Mouse (Mus musculus) ZHBTc4 (cell line): ENCODE measurements around the gene Pars2.

Experiments used
- DNase-seq: peaks from one replicate; pipeline ENCODE4 v3.0.0-alpha.2; 2011; ENCODE audit warnings: low read depth, low spot score

Gene Pars2

DNA sequence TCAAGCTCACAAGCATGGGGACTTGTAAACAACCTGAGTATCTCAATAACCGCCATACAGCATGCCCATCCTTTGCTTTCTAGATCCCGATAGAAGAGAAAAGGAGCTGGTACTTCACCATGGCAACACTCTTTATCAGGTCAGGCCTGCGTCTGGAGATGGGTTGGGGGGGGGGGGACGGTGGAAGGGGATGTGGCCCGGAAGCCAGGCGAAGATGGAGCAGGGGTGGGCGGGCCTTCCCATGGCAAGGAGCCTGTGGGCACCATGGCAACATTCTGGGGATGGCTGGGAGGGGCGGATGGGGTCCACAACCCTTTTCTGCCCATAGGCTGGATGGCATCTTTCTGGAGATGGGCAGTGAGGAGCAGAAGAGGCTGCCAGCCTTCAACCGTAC is 16.8 kb upstream of the Pars2 start:
- DNase-seq, result no peak

DNA sequence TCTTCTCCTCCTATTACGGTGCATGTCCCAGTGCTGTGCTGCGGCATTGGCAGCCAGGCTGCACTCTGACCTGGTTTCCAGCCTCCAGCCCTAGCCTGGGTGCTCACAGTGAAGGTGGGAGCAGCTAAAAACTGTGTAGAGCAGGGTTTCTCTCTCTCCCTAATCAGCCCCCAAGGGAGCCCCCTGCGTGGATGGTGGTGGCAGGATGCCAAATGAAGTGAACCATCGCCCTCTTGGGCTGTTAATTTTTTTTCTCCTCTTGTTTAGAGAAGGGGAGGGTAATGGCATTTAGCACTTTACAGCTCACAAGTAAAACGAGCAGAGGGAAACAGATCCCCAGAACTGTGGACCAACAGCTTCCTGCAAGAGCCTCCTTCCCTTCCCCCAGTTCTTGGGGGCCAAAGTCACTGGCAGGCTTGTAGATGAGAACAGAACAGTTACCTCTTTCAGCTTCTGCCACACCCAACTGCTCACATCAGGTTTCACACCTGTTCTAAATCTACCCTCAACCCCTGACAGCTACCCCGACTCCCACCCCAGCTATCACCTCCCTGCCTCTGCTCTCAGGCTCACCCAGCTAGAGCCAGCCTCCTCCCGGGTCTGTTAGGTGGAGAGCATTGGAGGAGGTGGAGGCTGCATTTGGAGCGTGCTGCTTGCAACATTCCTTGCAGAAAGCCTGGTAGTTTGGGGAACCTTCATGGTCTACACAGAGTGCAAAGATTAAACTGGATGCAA is 7.2 kb upstream of the Pars2 start:
- DNase-seq, result no peak

DNA sequence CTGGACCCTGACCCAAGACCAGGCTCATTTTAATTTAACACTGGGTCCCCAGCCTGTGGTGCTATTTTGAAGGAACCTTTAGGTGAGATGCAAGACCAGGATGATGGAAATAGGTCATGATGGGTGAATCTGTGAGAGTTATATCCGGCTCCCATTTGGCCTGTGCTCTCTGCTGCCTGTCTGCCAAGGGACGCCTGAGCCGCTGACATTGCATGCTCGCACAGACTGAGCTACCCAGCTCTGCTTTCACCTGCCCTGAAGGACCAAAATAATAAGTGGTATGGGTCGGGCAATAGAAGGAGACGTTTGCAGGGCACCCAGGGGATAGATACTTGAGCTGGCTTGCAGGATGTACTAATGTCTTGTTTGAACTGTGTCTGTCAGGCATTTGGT is 6.7 kb upstream of the Pars2 start:
- no peak for DNase-seq

DNA sequence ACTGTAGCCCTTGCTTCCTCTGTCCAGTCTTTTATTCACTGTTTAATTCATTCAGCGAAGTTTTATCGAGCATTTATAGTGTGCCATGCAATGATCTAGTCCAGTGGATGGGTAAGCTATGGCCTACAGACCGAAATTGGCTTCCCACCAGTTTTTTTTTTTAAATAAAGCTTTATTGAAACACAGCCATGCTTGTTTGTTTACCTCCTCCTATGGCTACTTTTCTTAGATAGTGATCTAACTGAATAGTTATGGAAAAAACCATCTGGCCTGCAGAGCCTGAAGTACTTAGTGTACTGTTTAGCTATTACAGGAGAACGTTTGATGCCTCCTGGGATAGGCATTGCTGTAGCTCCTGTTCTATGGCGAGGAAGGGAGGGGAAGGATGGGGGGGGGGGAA is 5.1 kb upstream of the Pars2 start:
- DNase-seq, result no peak

DNA sequence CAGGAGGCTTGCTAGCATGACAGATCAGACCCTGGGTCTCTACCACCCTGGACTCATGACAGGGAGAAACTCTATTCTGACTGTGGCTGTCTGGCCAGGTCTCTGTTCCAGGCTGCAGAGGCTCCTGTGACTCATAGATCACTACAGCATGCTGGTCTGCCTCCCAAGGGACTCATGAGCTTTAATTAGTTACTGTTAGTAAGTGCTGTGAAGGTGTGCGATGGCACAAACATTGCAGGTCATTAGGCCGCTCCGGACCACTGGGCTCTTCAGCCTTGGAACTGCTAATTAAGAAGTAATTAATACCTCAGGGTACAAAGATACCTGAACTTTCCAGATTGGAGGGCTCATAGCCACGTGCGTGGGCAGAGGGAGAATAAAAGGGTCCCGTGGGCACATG is 3.7 kb upstream of the Pars2 start:
- no peak for DNase-seq

DNA sequence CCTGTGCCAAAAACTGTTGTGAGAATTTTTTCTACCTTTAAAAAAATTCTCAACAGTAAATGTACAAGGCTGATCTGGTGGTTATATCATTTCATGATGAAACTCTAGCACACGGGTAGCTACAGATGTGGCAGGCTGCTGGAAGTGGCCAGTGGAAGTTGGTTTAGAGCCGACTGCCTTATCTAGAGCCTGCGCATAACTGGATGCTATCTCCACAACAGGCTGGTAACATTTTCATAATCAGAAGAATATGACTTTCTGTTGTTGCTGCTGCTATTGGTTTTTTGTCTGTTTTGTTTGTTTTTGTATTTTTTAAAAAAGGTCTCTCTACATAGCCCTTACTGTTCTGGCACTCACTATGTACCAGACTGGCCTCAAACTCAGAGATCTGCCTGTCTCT is 1.7 kb downstream of the Pars2 start:
- no peak for DNase-seq

DNA sequence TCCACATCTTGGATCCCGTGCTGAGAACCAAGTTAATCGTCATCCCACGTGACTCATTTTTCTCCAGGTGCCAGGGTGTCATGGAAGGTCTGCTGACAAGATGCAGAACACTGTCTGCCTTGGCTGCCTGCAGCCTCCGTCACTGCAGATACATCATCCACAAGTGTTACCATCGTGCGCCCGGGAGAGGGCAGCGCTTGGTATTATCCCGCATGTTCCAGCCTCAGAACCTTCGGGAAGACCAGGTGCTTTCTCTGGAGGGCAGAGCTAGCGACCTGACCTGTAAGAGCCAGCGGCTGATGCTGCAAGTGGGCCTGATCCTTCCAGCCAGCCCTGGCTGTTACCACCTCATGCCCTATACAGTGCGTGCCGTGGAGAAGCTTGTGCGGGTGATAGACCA is 2.2 kb downstream of the Pars2 start:
- DNase-seq, result peak; percentile 54

DNA sequence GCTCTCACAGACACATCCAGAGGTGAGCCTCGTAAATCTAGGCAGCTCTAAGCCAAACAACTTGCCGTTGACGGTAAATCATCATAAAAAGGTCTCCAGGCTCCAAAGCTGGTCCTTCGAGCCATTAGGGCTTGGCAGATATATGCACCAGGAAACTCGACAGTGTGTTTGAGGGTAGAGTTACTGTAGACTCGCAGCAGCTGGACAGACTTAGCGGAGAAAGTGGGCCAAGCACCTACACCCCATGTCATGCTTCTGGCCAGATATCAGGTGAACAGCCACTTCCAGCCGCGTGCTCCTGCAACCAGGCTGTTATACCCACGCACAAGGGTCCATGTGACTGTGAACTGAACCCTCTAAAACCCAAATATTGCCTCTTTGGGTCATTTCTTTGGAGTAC is 4.8 kb downstream of the Pars2 start:
- no peak for DNase-seq

DNA sequence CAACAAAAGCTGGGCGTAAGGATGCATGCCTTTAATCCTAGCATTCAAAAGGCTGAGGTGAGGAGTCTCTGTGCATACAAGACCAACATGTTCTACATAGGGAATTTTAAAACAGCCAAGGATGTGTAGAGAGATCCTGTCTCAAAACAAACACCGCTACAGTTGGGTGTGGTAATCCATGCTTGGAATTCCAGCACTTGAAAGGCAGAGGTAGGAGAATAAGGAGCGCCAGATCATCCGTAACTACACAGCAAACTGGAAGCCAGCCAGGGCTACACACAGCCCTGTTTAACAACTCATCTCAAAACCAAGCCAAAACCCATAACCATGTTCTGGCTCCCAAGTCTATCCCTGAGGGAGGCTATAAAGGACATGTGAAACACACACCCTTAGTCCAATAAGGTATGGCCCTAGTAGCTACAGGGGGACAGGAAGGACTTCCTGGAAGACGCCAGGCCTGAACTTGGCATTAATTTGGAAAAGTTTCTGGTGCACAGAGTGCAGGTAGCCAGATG is 13.1 kb downstream of the Pars2 start:
- DNase-seq, result peak; percentile 73

DNA sequence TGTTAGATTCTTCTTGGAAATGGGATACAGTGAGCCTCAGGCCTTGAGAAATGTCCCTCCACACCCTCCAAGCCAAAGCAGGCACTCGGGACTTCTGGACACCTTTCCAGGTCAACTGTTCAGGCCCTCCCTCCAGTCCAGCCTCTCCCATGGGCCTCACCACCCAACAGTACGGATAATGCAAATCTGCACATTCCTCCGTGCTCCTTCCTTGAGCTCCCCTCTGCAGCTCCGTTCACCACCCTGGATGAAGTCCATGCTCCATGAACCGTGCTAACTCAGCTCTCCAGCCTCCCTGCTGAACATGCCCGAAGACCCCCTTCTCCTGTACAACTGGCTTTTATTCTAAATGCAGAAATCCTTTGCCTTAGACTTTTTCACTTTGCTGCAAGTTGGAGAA is 13.8 kb downstream of the Pars2 start:
- peak; percentile 59 for DNase-seq

DNA sequence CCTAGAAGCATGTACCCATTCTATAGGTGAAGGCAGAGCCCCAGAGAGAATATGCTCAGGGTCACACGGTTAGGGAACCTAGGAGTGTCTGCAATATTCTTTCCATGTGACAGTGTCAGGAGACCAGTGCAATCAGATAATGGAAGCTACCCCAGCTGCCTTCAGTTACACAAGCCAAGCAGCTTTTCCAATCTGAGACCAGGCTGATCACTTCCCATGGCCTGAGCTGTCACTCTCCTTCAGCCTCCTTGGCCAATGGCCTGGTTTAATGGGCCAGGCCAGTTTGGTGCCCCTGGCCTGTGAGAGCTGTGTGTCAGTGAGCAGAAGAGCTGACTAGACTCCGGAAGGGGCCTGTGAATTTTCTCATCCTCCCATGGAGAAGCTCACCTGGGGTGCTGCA is 14.4 kb downstream of the Pars2 start:
- no peak for DNase-seq

DNA sequence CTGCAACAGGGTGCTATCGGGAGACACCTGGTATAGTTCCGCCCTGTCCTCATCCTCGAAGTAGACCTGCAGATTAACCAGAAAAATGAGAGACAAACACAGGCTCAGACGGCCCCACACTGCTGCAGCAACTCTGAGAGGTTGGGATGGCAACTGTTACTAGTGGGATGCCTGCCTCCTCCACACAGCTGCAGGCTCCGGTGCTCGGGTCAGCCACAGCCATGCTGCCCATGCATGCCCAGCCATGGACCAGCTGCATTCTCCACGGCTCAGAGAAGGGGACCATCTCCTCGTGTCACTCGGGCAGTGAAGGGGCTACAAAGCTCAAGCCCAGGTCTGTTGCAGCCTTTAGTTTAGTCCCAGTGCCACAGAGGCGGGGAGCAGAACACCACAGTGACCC is 14.8 kb downstream of the Pars2 start:
- no peak for DNase-seq

DNA sequence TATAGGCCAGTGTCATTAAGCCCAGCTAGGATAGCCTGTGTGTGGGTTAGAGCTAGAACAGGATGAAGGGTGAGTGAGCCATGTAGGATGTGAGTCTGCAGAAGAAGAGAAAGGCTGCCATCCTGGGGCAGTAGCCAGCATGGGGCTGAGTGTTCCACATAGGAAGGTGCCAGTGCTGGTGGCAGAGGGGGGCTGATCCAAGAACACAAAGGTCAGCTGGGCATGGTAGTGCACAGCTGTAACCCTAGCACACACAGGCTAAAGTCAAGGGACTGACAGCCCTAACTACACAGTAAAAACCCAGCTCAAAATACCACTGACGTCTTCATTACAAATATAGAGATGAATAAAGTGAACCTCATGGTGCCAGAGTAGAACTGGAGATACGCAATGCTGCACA is 15.7 kb downstream of the Pars2 start:
- DNase-seq, result no peak

DNA sequence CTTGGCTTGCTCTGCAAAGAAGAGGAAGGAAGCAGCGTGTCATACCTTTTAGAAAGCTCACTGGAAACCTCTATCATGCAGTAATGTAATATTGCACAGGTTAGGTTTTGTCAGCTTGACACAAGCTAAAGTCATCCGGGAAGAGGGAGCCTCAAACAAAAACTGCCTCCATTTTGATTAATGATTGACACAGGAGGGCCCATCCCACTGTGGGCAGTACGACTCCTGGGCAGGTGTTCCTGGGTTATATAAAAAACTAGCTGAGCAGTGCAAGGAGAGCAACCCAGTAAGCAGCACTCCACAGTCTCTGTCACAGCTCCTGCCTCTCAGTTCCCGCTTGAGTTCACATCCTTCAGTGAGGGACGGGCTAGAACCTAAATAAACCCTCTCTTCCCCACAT is 25.9 kb downstream of the Pars2 start:
- DNase-seq, result no peak

DNA sequence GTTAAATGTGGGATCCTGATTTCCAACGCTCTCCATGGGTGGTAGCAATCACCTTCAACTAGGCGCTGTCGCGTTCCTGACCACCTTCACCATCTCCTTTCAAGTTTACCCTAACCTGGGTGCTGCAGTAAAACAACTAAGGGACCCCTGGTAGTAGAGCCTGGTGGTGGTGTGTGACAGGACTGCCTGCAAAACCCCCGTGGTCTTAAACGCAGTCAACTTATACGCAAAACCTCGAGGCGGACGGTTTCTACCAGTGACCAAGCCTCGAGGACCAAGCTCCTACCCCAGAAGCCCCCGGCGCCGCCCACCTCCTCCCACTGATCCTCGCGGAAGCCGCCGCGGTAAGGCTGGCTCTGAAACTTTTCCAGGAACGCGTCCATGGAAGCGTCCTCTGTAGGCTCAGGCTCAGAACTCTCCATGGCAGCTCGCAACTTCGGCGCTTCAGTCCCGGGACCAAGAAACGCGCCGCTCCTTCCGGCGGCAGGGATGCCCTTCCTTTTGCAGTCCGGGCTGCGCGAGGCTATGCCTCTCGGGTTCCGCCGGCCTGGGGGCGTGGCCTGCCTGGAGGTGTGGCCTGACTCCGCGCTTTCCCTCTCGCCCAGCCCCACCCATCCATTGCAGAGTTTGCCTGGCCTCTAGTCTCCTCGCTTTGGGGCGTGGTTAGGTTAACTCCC is 27.7 kb downstream of the Pars2 start, which contains the start of gene Ttc4:
Gene Ttc4, minus strand, starts transcription at position 503 of the 677 bp plus-strand sequence.
- DNase-seq, result peak; percentile 99

DNA sequence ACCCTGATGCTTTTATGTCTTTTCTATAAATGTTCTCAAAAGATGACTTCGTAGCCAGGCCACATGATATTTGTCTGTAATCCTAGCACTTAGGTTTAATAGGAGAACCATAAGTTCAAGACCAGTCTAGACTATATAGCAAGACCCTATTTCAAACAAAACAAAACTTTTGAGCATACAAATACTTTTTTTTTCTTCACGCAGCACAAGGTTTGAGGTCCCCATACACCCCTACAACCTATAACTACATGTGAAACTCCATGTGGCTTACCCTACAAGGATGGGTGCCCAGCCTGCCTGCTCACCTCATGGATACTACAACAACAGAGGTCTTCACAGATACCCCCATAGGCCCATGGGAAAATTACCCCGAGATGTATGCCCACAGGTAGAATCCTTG is 28.3 kb downstream of the Pars2 start:
- DNase-seq, result no peak

DNA sequence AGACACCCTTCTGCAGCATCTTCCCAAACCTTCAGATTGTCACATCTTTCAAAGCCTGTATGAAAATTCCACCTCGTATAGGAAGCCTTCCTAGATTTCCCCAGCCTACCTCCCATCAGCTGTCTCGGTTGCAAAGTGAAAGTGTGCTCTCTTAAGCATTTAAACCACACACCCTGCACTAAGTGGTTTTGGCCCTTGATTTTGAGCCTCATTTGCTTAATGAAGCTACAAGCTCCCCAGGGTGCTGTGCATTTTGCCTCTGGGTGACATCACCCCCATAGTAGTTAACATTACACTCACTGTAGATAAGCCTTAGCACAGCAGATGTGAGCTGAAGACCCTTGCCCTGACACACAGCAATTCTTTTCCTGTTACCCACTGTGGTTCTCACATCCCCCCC is 30.1 kb downstream of the Pars2 start:
- no peak for DNase-seq

DNA sequence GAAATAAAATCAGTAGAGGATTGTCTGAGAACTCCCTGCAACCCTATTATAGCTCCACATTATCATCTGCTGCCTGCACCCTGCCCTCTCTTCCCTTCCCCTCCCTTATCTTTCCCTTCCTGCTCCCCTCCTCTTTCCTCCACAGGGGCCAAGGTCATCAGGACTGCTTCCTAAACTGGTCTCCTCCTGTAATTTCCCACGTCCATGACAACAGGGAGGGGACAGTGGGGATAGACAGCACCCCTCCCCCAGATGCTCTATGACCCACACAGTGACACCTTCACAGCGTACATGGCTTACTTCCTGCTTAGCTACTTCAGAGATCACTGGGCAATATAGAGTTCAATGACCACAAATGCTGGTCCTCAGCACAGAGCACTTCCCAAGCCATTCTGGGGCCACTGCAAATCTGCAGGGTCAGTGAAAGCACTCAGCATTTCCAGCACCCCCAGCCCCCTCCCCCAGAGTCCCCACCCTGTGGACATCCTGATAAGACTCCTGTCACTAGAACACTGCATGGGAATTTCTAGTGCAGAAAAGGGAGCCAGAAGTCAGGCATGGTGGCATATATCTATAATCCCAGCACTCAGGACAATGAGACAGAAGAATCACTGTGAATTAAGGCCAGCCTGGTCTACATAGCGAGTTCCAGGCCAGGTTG is 37.9 kb downstream of the Pars2 start:
- DNase-seq, result peak; percentile 14

DNA sequence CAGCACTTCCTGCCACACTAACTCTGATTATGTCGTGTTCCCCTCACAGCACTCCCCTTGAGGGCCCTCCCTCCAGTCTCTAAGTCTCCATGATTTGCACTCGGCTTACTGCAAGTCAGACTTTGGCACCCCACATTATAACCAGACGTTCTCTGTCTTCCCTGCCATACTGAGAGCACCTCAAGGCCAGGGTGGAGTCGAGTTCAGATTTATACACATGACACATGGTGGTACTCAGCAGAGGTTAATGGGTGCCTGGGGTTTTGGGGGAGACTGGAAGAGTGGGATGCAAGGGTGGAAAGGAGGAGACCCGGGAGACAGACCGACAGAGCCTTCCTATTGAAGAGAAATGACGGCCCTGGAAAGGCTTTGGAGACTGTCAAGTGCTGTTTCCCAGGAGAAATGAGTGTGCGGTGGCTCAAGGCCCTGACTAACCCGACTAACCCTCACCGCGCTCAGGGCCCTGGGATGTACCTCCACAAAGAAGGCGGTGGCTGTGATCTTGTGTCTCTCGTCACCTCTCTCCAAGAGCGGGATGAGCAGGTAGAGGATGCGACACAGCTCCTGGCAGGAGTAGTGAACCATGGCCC is 43.1 kb downstream of the Pars2 start:
- DNase-seq, result no peak

DNA sequence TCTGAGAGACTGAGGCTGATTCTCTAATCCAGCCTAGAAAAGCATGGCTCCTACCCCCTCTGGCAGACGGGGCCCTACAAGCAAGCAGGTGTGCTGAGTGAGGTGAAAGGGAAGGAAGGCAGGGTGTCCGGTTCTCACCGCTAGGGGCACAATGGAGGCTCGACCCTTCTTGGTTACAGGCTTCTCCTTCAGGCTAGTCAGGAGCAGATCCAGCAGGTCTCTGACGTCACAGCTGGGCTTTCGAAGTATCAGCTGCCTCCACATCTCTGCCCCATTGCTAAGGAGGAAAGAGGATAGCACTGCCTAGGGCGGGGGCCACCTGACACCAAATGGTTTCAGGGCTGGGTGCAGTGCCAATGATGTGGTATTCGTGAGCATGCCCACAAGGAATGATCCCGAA is 49.1 kb downstream of the Pars2 start:
- peak; percentile 88 for DNase-seq

DNA sequence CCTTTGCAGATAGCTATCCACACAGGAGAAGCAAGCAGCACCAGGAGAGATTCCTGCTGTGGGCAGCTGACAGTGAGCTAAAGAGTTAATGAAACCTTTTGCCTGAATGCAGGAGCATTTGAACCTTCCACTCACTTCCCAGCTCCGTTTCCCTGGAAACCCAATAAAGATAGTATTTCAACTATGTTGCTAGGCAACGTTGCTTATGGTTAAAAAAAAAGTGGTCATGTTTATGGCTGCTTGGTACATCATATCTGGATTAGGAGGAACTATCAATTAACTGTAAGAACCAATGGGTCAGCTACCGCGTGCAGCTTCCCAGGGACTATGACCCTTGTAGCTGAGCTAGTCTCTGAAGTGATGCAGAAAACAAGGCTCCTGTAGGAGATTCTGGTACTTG is 49.9 kb downstream of the Pars2 start:
- DNase-seq, result no peak

DNA sequence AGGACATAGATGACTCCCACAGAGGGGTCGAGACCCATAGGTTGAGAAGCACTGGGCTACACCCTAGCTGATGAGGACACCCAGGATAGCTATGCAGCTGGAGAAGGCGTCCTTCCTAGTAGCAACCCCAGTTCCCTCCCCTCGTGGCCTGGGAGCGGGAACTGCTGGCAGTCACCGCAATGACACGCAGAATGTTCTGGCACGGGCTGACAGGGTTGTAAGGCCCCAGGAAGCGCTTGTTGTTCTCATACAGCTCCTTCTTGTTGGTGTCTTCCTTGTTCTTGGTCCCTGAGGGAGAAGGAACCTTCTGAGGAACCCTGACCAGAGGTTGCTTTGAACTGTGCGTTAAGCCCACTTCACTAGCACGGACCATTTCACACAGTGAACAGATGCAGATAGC is 53.1 kb downstream of the Pars2 start:
- peak; percentile 32 for DNase-seq
